Mouse (Mus musculus): ENCODE results near the gene Slc38a9.

DNA sequence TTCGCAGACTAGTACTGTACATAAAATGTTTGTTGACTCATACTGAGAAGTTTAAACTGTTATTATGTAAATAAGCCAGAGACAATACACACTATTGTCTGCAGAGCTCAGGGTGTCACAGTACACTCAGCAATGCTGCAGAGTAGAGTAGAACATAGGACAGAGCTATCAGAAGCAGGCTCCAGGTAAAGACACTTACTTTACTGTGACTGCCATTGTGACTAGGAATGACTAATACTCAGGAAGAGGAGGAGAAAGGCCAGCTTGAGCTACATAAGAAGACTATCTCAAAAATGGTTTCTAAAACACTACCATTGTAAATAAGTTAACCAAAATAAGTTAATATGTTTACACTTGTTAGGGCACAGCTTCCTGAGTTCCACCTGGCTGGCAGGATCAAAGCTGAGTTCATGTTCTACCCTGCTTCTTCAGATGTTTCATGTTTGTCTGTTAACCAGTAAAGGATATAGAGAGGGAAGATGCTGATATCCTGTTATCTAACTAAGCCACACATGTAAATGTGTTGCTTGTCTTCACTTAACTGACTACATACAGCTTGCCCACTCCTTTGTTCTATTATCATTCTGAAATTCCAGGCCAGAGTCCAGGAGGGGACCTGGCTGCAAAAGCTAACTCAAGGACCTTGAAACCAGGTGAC lies 14.9 kb upstream of the Slc38a9 start:
- TF ChIP-seq TAL1 (conservative IDR thresholded peaks at IDR 0.05; ENCODE audit: low read depth, low read length): no peak
- TF ChIP-seq CTCF (IDR thresholded peaks at IDR 0.05; ENCODE audit: low read depth, low read length): no peak
- no peak for TF ChIP-seq GATA1 (IDR thresholded peaks at IDR 0.05; ENCODE audit: borderline replicate concordance, low read length)
